Mouse (Mus musculus) kidney, adult 10 weeks (tissue): ENCODE measurements around the gene Neurod4. TPM values are rescaled to one million over a fixed set of nuclear protein-coding genes. Genes with fewer than 3 reads are reported as not detected.

ENCODE experiments used
- polyA plus RNA-seq: library from polyadenylated mRNA; stranded (reverse); fragments of 350-450 nt; fragmentation: Illumina TruSeq; extraction: RNeasy Lipid Tissue Mini Kit (QIAGEN cat#74804); gene quantifications from one replicate; pipeline ENCODE4 v1.2.3, GENCODE M21; 2014; ENCODE audit warnings: low read depth, low replicate concordance

Gene Neurod4
- not detected for polyA plus RNA-seq

DNA sequence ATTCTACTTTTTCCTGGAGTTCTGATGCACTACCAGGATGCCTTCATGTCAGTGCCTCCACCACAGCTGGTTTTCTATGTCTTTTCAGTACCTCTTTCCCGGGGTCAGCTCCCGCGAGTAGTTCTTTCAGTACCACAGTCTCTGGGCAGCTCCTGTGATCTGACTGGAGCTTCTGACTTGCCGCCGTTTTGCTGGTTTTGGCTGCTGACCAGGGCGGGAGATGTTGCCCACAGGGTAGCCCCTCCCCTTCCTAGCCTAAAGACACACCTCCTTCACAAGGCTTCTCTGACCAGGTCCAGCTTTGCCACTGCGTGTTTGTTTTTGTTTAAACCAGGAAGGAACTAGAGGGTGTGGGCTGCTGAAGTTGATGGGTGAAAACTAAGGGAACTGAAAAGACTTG lies at the start of gene Neurod4:
Gene Neurod4 (minus strand): TSS at position 175 of the 400 bp plus-strand sequence.

DNA sequence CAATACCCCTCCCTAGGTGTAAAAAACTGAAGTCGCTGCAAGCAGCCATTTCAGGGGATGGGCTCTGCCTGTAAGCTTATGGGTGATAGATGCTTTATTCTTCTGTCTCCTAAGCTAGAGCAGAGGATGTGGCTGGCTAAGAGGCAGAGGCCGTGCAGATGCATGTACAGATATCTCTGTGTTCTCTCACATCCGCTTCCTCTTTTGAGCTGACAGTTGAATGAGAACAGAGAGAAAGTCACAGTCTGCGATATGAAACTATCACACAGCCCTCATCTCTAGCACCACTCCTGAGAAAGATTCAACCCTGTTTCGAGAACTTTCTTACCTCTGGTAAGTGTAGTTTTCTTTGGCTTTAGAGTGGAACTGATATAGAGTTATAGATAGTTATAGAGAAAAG lies 42.6 kb upstream of the Neurod4 start, which contains the start of gene Tespa1:
Gene Tespa1 (plus strand): TSS at position 234 of the 400 bp plus-strand sequence.

Other genes with a start within 250 kb of the Neurod4 start
- gene Olfr821, start 249.9 kb downstream of the Neurod4 start, polyA plus RNA-seq: not detected
- gene Olfr822, start 209.0 kb downstream of the Neurod4 start, polyA plus RNA-seq: not detected
- gene Olfr823, start 164.9 kb downstream of the Neurod4 start, polyA plus RNA-seq: not detected
- gene Olfr824, start 150.2 kb downstream of the Neurod4 start, polyA plus RNA-seq: not detected
- gene Olfr825, start 113.5 kb downstream of the Neurod4 start, polyA plus RNA-seq: not detected
- not detected for gene Olfr826, start 96.1 kb downstream of the Neurod4 start, polyA plus RNA-seq
- not detected for gene Olfr827, start 65.8 kb downstream of the Neurod4 start, polyA plus RNA-seq
- not detected for gene Tespa1, start 42.6 kb upstream of the Neurod4 start, polyA plus RNA-seq
- gene Vmn2r84, start 114.1 kb upstream of the Neurod4 start, polyA plus RNA-seq: not detected
- not detected for gene Vmn2r85, start 149.5 kb upstream of the Neurod4 start, polyA plus RNA-seq
- not detected for gene Vmn2r86, start 175.8 kb upstream of the Neurod4 start, polyA plus RNA-seq
- gene Vmn2r87, start 217.2 kb upstream of the Neurod4 start, polyA plus RNA-seq: not detected